ENCODE assay signal across 17 mouse cellular contexts in the genomic region with DNA sequence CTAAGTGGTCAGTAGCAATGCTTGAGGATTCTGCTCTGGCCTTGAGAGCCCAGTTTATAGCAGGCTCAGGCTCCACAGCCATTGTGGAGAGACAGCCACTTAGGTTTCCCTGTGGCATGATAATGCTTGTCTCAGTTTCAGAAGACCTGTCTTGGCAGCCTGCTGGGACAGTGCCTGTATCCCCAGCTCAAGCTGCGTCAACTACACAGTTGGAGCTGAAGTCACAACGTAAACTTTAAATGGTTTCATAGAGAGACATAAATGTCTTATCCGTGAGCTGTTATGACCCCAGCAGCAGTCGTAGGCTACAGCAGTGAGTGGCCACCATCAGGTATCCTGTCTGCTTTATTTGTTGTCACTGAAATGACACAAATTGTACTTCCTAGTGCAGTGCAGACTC.
"Had no signal": no experiment of that assay in that cellular context is flagged by ENCODE, and none has a peak within 500 bp of the region (broad histone marks: within the 10 kb centered on the region; RNA-seq: fewer than 3 reads in every experiment).

No protein-coding gene starts in this region.

- H3K4me3 ChIP-seq: kidney, embryonic 15.5 days; left cerebral cortex, adult 2 months; liver, embryonic 13.5 days; midbrain, embryonic 13.5 days; neural tube, embryonic 13.5 days; stomach, embryonic 15.5 days had no signal

- H3K27ac ChIP-seq: kidney, embryonic 15.5 days; left cerebral cortex, adult 2 months; liver, embryonic 13.5 days; midbrain, embryonic 13.5 days; neural tube, embryonic 13.5 days; stomach, embryonic 15.5 days had no signal

- H3K27me3 ChIP-seq: kidney, embryonic 15.5 days; liver, embryonic 13.5 days; neural tube, embryonic 13.5 days; stomach, embryonic 15.5 days had no signal

- ATAC-seq: midbrain, embryonic 13.5 days had no signal

- H3K4me2 ChIP-seq: kidney, embryonic 15.5 days; liver, embryonic 13.5 days; midbrain, embryonic 13.5 days; neural tube, embryonic 13.5 days; stomach, embryonic 15.5 days had no signal

- H3K4me1 ChIP-seq: liver, embryonic 13.5 days; stomach, embryonic 15.5 days had no signal

- H3K36me3 ChIP-seq: midbrain, embryonic 13.5 days; stomach, embryonic 15.5 days had no signal

- H3K9ac ChIP-seq: kidney, embryonic 15.5 days; liver, embryonic 13.5 days; midbrain, embryonic 13.5 days; neural tube, embryonic 13.5 days; stomach, embryonic 15.5 days had no signal

- DNase-seq: kidney, adult 8-10 months; kidney, postnatal 10 days; kidney, postnatal 36 days; layer of hippocampus, postnatal 36 days; liver, embryonic 13.5 days; lung, adult 2 months; lung, postnatal 14 days; lung, postnatal 4 days; retina, postnatal 1 day; right cerebral cortex, postnatal 25 days; spleen, adult 18-20 months; thymus, postnatal 25 days had no signal

- H3K9me3 ChIP-seq: kidney, embryonic 15.5 days; liver, embryonic 13.5 days; midbrain, embryonic 13.5 days; neural tube, embryonic 13.5 days; stomach, embryonic 15.5 days had no signal
